Mouse (Mus musculus): ENCODE data around the gene Tgfbr3.

DNA sequence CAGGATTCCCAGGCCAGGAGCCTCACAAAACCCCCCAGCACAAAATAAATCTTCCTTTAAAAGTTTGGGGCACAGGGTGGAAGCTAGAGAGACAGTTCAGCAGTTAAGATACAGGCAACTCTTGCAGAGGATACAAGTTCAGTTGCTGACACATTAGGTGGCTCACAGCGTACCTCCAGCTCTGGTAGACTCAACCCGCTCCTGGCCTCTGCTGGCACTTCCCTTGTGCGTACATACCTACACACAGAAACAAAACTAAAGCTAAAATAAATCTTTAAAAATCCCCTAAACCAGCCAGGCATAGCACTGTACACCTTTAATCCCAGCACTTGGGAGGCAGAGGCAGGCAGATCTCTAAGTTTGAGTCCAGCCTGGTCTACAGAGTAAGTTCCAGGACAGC, 211.1 kb downstream of the Tgfbr3 start:
- no peak for TF ChIP-seq CTCF (IDR thresholded peaks at IDR 0.05; ENCODE audit: borderline replicate concordance, control insufficient read depth, extremely low read depth, insufficient read depth, low read length, poor library complexity)
- no peak for TF ChIP-seq POLR2A (IDR thresholded peaks at IDR 0.05; ENCODE audit: control insufficient read depth, extremely low read depth, insufficient read depth, low read length, poor library complexity)
